Mouse (Mus musculus) myocyte (in vitro differentiated cells): ENCODE measurements around the gene Cpox.

Experiments
- CEBPB ChIP-seq: IDR thresholded peaks from 2 replicates; pipeline ENCODE4 v1.6.1; 2011; ENCODE audit warnings: mild to moderate bottlenecking, moderate library complexity; ENCODE audit not compliant: poor library complexity, insufficient read depth, severe bottlenecking
- E2F4 ChIP-seq: IDR thresholded peaks from one replicate; pipeline ENCODE4 v1.6.1; 2011; ENCODE audit warnings: mild to moderate bottlenecking, control low read depth, moderate library complexity; ENCODE audit not compliant: insufficient read depth
- MAX ChIP-seq: IDR thresholded peaks from one replicate; pipeline ENCODE4 v1.6.1; 2011; ENCODE audit warnings: low read depth, mild to moderate bottlenecking, control low read depth
- MYOD1 ChIP-seq, 3 experiments: IDR thresholded peaks; one replicate each; pipeline ENCODE4 v1.6.1; 2011; ENCODE audit warnings: control low read depth in 2 of 3, low read depth in 2 of 3, mild to moderate bottlenecking in 2 of 3, moderate library complexity in 1 of 3; ENCODE audit not compliant: insufficient read length in 2 of 3, control insufficient read depth in 1 of 3
- POLR2A ChIP-seq: IDR thresholded peaks from one replicate; pipeline ENCODE4 v1.6.1; 2011; ENCODE audit warnings: low read depth, mild to moderate bottlenecking, control low read depth, moderate library complexity; ENCODE audit not compliant: insufficient read length
- POLR2AphosphoS2 ChIP-seq: IDR thresholded peaks from one replicate; pipeline ENCODE4 v1.6.1; 2011; ENCODE audit warnings: low read depth, control low read depth; ENCODE audit not compliant: insufficient read length
- REST ChIP-seq: IDR thresholded peaks from one replicate; pipeline ENCODE4 v1.6.1; 2011; ENCODE audit warnings: mild to moderate bottlenecking, control low read depth, moderate library complexity; ENCODE audit not compliant: insufficient read depth, insufficient read length
- TCF12 ChIP-seq: IDR thresholded peaks from one replicate; pipeline ENCODE4 v1.6.1; 2011; ENCODE audit warnings: mild to moderate bottlenecking, control low read depth; ENCODE audit not compliant: poor library complexity, insufficient read depth, severe bottlenecking
- TCF3 ChIP-seq: IDR thresholded peaks from one replicate; pipeline ENCODE4 v1.6.1; 2011; ENCODE audit warnings: low read depth, control low read depth; ENCODE audit not compliant: insufficient read length
- USF1 ChIP-seq: IDR thresholded peaks from one replicate; pipeline ENCODE4 v1.6.1; 2011; ENCODE audit warnings: low read depth, mild to moderate bottlenecking, control low read depth, moderate library complexity

- TF ChIP-seq POLR2A (no peak), MAX (no peak), TCF12 (no peak), CEBPB (no peak), POLR2AphosphoS2 (no peak), TCF3 (no peak), USF1 (no peak), MYOD1 (IDR thresholded peaks at IDR 0.05; ENCODE audit: control insufficient read depth in 1 of 3, insufficient read length in 2 of 3, low read depth in 2 of 3) (no peak), E2F4 (no peak), REST (no peak)
Measured at GRCm38 (mm10) chr16:58623114-58623513, 47.0 kb upstream of the Cpox start.
